Mouse (Mus musculus) forebrain, embryonic 16.5 days (tissue): Measurements from ENCODE around the gene Copg2. TPM values are rescaled to one million over a fixed set of nuclear protein-coding genes. Genes with fewer than 3 reads are reported as not detected.
A peak's percentile ranks its signal among the peaks of the same experiment; 100 is the strongest.

Experiments used
- ATAC-seq: fragments of 200-750 bp; cut with Nextera tagmentation; 2 replicates; pipeline ENCODE4 v1.8.0; 2017; ENCODE audit warnings: mild to moderate bottlenecking, moderate library complexity
- H3K27ac ChIP-seq: fragments of 300-500 bp; sonication (generic); 2 replicates; pipeline ENCODE4 v1.5.1; 2014; ENCODE audit warnings: low read length, control low read depth
- H3K27me3 ChIP-seq: fragments of 300-500 bp; sonication (generic); replicated peaks from 2 replicates; pipeline ENCODE4 v1.6.1; 2014; ENCODE audit warnings: low read length; ENCODE audit not compliant: control insufficient read depth, insufficient read depth
- H3K36me3 ChIP-seq: fragments of 300-500 bp; sonication (generic); 2 replicates; pipeline ENCODE4 v1.6.1; 2014; ENCODE audit not compliant: control insufficient read depth, insufficient read depth
- H3K4me1 ChIP-seq: fragments of 300-500 bp; sonication (generic); replicated peaks from 2 replicates; pipeline ENCODE4 v1.6.1; 2014; ENCODE audit warnings: low read length; ENCODE audit not compliant: control insufficient read depth, insufficient read depth
- H3K4me2 ChIP-seq: fragments of 300-500 bp; sonication (generic); 2 replicates; pipeline ENCODE4 v1.6.1; 2014; ENCODE audit warnings: mild to moderate bottlenecking, low read length, control low read depth
- H3K4me3 ChIP-seq: fragments of 300-500 bp; sonication (generic); replicated peaks from 2 replicates; pipeline ENCODE4 v1.5.1; 2014; ENCODE audit warnings: mild to moderate bottlenecking, low read length, control low read depth
- H3K9ac ChIP-seq: fragments of 300-500 bp; sonication (generic); replicated peaks from 2 replicates; pipeline ENCODE4 v1.6.1; 2014; ENCODE audit warnings: low read depth, low read length, control low read depth
- H3K9me3 ChIP-seq: fragments of 300-500 bp; sonication (generic); 2 replicates; pipeline ENCODE4 v1.6.1; 2016; ENCODE audit warnings: low read length; ENCODE audit not compliant: control insufficient read depth
- WGBS: fragments of 180-500 bp; shearing (Covaris S2); extraction: QIAGEN DNeasy Blood & Tissue Kit; methylation state at CpG from one replicate; pipeline ENCODE4 v1.1.7; 2014; 5-methylcytosine and 5-hydroxymethylcytosine counted together
- polyA plus RNA-seq: library from polyadenylated mRNA; unstranded; fragments of >200 nt; fragmentation: Nextera tagmentation; extraction: Ambion mirVana; gene quantifications from 2 replicates; pipeline ENCODE4 v1.2.1, GENCODE M21; 2015

The Copg2 gene
- 27.0 and 31.1 TPM in 2 replicates for polyA plus RNA-seq

GRCm38 (mm10) chr6:30896195-30896985, at the start of gene Copg2:
Gene Copg2 (minus strand): TSS chr6:30896794.
- Histone ChIP-seq H3K4me1 (peaks cover 13% of the 10 kb centered on the region), H3K9me3 (no peaks in the 10 kb centered on the region), H3K36me3 (peaks cover 2% of the 10 kb centered on the region; the same call in 1 of the 2 replicates), H3K27me3 (no peaks in the 10 kb centered on the region), H3K4me3 (peak within 1 kb of the TSS; percentile 82), H3K4me2 (peak within 1 kb of the TSS; percentile 77), H3K9ac (peak within 1 kb of the TSS; percentile 87), H3K27ac (peak within 1 kb of the TSS; percentile 96)
- ATAC-seq = peak; percentile 99
- under 1% methylated on average over 66 of the region's 83 CpGs for WGBS

- 82% methylated on average over 5 of the region's 5 CpGs for WGBS
- no peak for ATAC-seq
- Histone ChIP-seq H3K36me3 (no peaks in the 10 kb centered on the region), H3K4me3 (no peak overlapping the region), H3K9me3 (no peaks in the 10 kb centered on the region), H3K4me2 (no peak overlapping the region), H3K27me3 (no peaks in the 10 kb centered on the region), H3K4me1 (no peaks in the 10 kb centered on the region), H3K27ac (no peak overlapping the region), H3K9ac (no peak overlapping the region)
Observed at GRCm38 (mm10) chr6:30939264-30939663, 42.7 kb upstream of the Copg2 start.

- no peak for ATAC-seq
- 40% methylated on average over 2 of the region's 2 CpGs for WGBS
- H3K36me3 ChIP-seq = no peaks in the 10 kb centered on the region
Observed at GRCm38 (mm10) chr6:30922821-30923220, 26.2 kb upstream of the Copg2 start.

GRCm38 (mm10) chr6:30921826-30922225, 25.2 kb upstream of the Copg2 start:
- Histone ChIP-seq H3K4me1 (peaks cover 3% of the 10 kb centered on the region; the same call in 1 of the 2 replicates), H3K9ac (no peak overlapping the region), H3K27ac (no peak overlapping the region), H3K9me3 (no peaks in the 10 kb centered on the region), H3K4me3 (no peak overlapping the region), H3K4me2 (no peak overlapping the region), H3K27me3 (no peaks in the 10 kb centered on the region), H3K36me3 (no peaks in the 10 kb centered on the region)
- no peak for ATAC-seq
- 65% methylated on average over 10 of the region's 11 CpGs for WGBS

More at GRCm38 (mm10) chr6:30922821-30923220, 26.2 kb upstream of the Copg2 start:
- Histone ChIP-seq H3K27me3 (no peaks in the 10 kb centered on the region), H3K4me2 (no peak overlapping the region), H3K9ac (no peak overlapping the region), H3K9me3 (no peaks in the 10 kb centered on the region), H3K4me3 (no peak overlapping the region), H3K27ac (no peak overlapping the region), H3K4me1 (peaks cover 3% of the 10 kb centered on the region; the same call in 1 of the 2 replicates)

GRCm38 (mm10) chr6:30920834-30921675, 24.5 kb upstream of the Copg2 start:
- Histone ChIP-seq H3K9ac (peak overlapping the region; percentile 7), H3K36me3 (no peaks in the 10 kb centered on the region), H3K27me3 (no peaks in the 10 kb centered on the region), H3K27ac (peak overlapping the region; percentile 17), H3K4me1 (peaks cover 3% of the 10 kb centered on the region; the same call in 1 of the 2 replicates), H3K9me3 (no peaks in the 10 kb centered on the region), H3K4me2 (peak overlapping the region; percentile 29), H3K4me3 (peak overlapping the region; percentile 10)
- peak; percentile 90 for ATAC-seq
- WGBS = 22% methylated on average over 21 of the region's 21 CpGs

- Histone ChIP-seq H3K4me1 (no peaks in the 10 kb centered on the region), H3K4me3 (no peak within 1 kb of the TSS), H3K27me3 (no peaks in the 10 kb centered on the region), H3K4me2 (no peak within 1 kb of the TSS), H3K36me3 (no peaks in the 10 kb centered on the region), H3K9me3 (no peaks in the 10 kb centered on the region), H3K27ac (no peak within 1 kb of the TSS), H3K9ac (no peak within 1 kb of the TSS)
- ATAC-seq = no peak
- 91% methylated on average over 2 of the region's 2 CpGs for WGBS
Observed at GRCm38 (mm10) chr6:30915473-30915872, 18.9 kb upstream of the Copg2 start, which contains the start of gene Tsga13. Gene Tsga13 (minus strand): TSS chr6:30915573.

GRCm38 (mm10) chr6:30907970-30908369, 11.4 kb upstream of the Copg2 start:
- no peak overlapping the region for H3K4me2 ChIP-seq
- WGBS = 30% methylated on average over 3 of the region's 3 CpGs

GRCm38 (mm10) chr6:30904911-30905310, 8.3 kb upstream of the Copg2 start:
- no peaks in the 10 kb centered on the region for H3K4me1 ChIP-seq
- H3K27me3 ChIP-seq = no peaks in the 10 kb centered on the region
- 75% methylated on average over 5 of the region's 5 CpGs for WGBS
- H3K4me3 ChIP-seq = no peak overlapping the region
- no peaks in the 10 kb centered on the region for H3K9me3 ChIP-seq
- no peak overlapping the region for H3K4me2 ChIP-seq
- no peak overlapping the region for H3K27ac ChIP-seq
- no peak for ATAC-seq
- H3K9ac ChIP-seq = no peak overlapping the region
- H3K36me3 ChIP-seq = no peaks in the 10 kb centered on the region

More at GRCm38 (mm10) chr6:30907970-30908369, 11.4 kb upstream of the Copg2 start:
- H3K36me3 ChIP-seq = no peaks in the 10 kb centered on the region
- no peaks in the 10 kb centered on the region for H3K9me3 ChIP-seq
- H3K4me3 ChIP-seq = no peak overlapping the region
- H3K27ac ChIP-seq = no peak overlapping the region
- ATAC-seq = no peak
- no peaks in the 10 kb centered on the region for H3K27me3 ChIP-seq
- no peak overlapping the region for H3K9ac ChIP-seq
- no peaks in the 10 kb centered on the region for H3K4me1 ChIP-seq

GRCm38 (mm10) chr6:30904033-30904432, 7.4 kb upstream of the Copg2 start:
- ATAC-seq = no peak
- WGBS = 55% methylated on average over 3 of the region's 3 CpGs
- H3K9me3 ChIP-seq = no peaks in the 10 kb centered on the region
- H3K9ac ChIP-seq = no peak overlapping the region
- no peaks in the 10 kb centered on the region for H3K36me3 ChIP-seq
- no peak overlapping the region for H3K27ac ChIP-seq
- no peaks in the 10 kb centered on the region for H3K27me3 ChIP-seq
- no peak overlapping the region for H3K4me3 ChIP-seq
- no peaks in the 10 kb centered on the region for H3K4me1 ChIP-seq
- H3K4me2 ChIP-seq = no peak overlapping the region
